Mouse (Mus musculus) limb, embryonic 14.5 days (tissue): ENCODE results near the gene Tex19.2. TPM values are rescaled to one million over a fixed set of nuclear protein-coding genes. Genes with fewer than 3 reads are reported as not detected.

Source experiments
- ATAC-seq: fragments of 200-750 bp; cut with Nextera tagmentation; 2 replicates; pipeline ENCODE4 v1.8.0; 2017; ENCODE audit warnings: low read depth, moderate number of reproducible peaks, moderate TSS enrichment; ENCODE audit not compliant: low FRiP score
- DNase-seq: peaks from one replicate; pipeline ENCODE4 v3.0.0-alpha.2; 2015; ENCODE audit warnings: low spot score
- H3K27ac ChIP-seq: fragments of 300-500 bp; sonication (generic); replicated peaks from 2 replicates; pipeline ENCODE4 v1.5.1; 2014; ENCODE audit warnings: low read depth, mild to moderate bottlenecking, low read length, moderate library complexity, mixed read lengths
- H3K27me3 ChIP-seq: fragments of 300-500 bp; sonication (generic); 2 replicates; pipeline ENCODE4 v1.6.1; 2014; ENCODE audit warnings: low read length, mixed read lengths; ENCODE audit not compliant: control insufficient read depth, insufficient read depth
- H3K36me3 ChIP-seq: fragments of 300-500 bp; sonication (generic); 2 replicates; pipeline ENCODE4 v1.6.1; 2014; ENCODE audit warnings: mild to moderate bottlenecking, low read length, moderate library complexity, mixed read lengths; ENCODE audit not compliant: control insufficient read depth, insufficient read depth
- H3K4me1 ChIP-seq: fragments of 300-500 bp; sonication (generic); 2 replicates; pipeline ENCODE4 v1.6.1; 2014; ENCODE audit warnings: antibody characterized with exemption, low read length, mixed read lengths; ENCODE audit not compliant: control insufficient read depth, insufficient read depth
- H3K4me2 ChIP-seq: fragments of 300-500 bp; sonication (generic); replicated peaks from 2 replicates; pipeline ENCODE4 v1.6.1; 2014; ENCODE audit warnings: low read depth, mild to moderate bottlenecking, low read length, moderate library complexity; ENCODE audit not compliant: severe bottlenecking
- H3K4me3 ChIP-seq: fragments of 300-500 bp; sonication (generic); replicated peaks from 2 replicates; pipeline ENCODE4 v1.5.1; 2014; ENCODE audit warnings: low read length
- H3K9ac ChIP-seq: fragments of 300-500 bp; sonication (generic); 2 replicates; pipeline ENCODE4 v1.6.1; 2014; ENCODE audit warnings: mild to moderate bottlenecking, low read depth, low read length, moderate library complexity; ENCODE audit not compliant: severe bottlenecking
- H3K9me3 ChIP-seq: fragments of 300-500 bp; sonication (generic); 2 replicates; pipeline ENCODE4 v1.6.1; 2016; ENCODE audit warnings: low read length; ENCODE audit not compliant: control insufficient read depth
- POLR2A ChIP-seq: fragments of 200-500 bp; IDR thresholded peaks from 2 replicates; pipeline ENCODE4 v1.8.0; 2012; ENCODE audit warnings: inconsistent platforms, mild to moderate bottlenecking, moderate library complexity, borderline replicate concordance; ENCODE audit not compliant: insufficient read depth, insufficient read length; ENCODE audit errors: extremely low read depth
- WGBS: fragments of 180-500 bp; shearing (Covaris S2); extraction: QIAGEN DNeasy Blood & Tissue Kit; methylation state at CpG from one replicate; pipeline ENCODE4 v1.1.7; 2014; 5-methylcytosine and 5-hydroxymethylcytosine counted together
- polyA plus RNA-seq, 2 experiments: library from polyadenylated mRNA; depleted of rRNA in 1 of 2; stranded (reverse) in 1 of 2; unstranded in 1 of 2; fragments of >200 nt; fragmentation: Nextera tagmentation in 1 of 2; extraction: Ambion mirVana in 1 of 2; gene quantifications; 2 replicates each; pipeline versions ENCODE4 v1.2.1 to v1.2.3; 2012 to 2014

Tex19.2 gene
- polyA plus RNA-seq (2012; rRNA removed) (0.04 TPM in 1 of 2 replicates, not detected in the other), polyA plus RNA-seq (2014; fragmentation: Nextera tagmentation; extraction: Ambion mirVana) (not detected in 2 replicates)

DNA sequence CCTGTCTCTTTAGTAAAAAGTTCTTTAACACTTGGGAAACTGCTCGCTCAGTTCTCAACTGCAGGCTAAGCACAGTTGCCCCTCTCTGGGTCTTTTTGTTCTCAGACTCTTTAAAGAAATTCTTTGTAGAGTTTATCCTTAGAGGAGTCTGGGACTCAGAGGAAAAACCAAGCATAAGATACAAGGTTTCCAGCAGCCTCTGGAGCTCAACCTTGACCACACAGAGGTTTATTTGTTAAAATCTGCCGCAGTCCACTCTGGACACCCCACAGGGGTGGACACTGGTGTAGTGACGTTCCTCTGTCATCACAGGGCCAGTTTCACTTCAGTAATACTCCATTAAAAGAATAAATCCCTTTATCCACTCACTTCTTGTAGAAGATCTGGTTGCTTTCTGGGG, at the start of gene Tex19.2:
Tex19.2 (minus strand) TSS at position 101 of the 400 bp plus-strand sequence.
- H3K4me2 ChIP-seq: no peak within 1 kb of the TSS
- no peaks in the 10 kb centered on the region for H3K4me1 ChIP-seq
- H3K27me3 ChIP-seq: no peaks in the 10 kb centered on the region
- no peak within 1 kb of the TSS for H3K4me3 ChIP-seq
- H3K36me3 ChIP-seq: no peaks in the 10 kb centered on the region
- ATAC-seq (no peak), DNase-seq (no peak)
- H3K27ac ChIP-seq: no peak within 1 kb of the TSS
- 82% methylated on average over 3 of the region's 3 CpGs for WGBS
- H3K9ac ChIP-seq: no peak within 1 kb of the TSS
- H3K9me3 ChIP-seq: no peaks in the 10 kb centered on the region
- no peak for TF ChIP-seq POLR2A

DNA sequence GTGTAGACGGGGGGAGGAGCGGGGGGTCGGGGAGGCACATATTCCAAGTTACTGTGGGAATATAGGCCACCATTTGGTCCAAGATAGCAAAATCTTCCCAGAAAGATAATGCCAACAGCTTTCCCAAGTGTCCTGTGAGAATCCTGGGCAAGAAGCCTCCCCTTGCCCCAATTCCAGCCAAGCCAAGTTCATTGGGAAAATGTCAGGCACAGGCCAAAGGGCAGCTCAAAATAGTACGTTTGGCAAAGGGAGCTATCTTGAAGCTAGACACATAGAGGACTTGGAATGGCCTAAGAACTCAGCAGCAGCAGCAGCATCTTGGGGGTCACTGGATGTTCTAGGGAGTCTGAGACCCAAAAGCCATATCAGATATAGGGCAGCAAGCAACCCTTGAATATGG, 45.3 kb upstream of the Tex19.2 start:
- no peak overlapping the region for H3K4me2 ChIP-seq
- no peaks in the 10 kb centered on the region for H3K4me1 ChIP-seq
- H3K9ac ChIP-seq: no peak overlapping the region
- DNase-seq: no peak
- no peaks in the 10 kb centered on the region for H3K36me3 ChIP-seq
- no peaks in the 10 kb centered on the region for H3K27me3 ChIP-seq
- no peak for TF ChIP-seq POLR2A
- ATAC-seq: no peak
- H3K27ac ChIP-seq: no peak overlapping the region
- H3K4me3 ChIP-seq: no peak overlapping the region
- WGBS: 87% methylated on average over 4 of the region's 4 CpGs
- no peaks in the 10 kb centered on the region for H3K9me3 ChIP-seq

DNA sequence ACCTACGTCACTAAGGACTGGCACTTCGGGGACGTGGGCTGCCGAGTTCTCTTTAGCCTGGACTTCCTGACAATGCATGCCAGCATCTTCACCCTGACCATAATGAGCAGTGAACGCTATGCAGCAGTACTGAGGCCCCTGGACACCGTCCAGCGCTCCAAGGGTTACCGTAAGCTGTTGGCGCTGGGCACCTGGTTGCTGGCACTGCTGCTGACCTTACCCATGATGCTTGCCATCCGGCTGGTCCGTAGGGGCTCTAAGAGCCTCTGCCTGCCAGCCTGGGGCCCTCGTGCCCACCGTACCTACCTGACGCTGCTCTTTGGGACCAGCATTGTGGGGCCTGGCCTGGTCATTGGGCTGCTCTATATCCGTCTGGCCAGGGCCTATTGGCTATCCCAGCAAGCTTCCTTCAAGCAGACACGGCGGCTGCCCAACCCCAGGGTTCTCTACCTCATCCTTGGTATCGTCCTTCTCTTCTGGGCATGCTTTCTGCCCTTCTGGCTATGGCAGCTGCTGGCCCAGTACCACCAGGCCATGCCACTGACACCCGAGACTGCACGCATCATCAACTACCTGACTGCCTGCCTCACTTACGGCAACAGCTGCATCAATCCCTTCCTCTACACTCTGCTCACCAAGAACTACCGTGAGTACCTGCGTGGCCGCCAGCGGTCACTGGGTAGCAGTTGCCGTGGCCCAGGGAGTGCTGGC, 42.3 kb upstream of the Tex19.2 start:
- DNase-seq (no peak), ATAC-seq (no peak)
- H3K4me2 ChIP-seq: no peak overlapping the region
- H3K4me3 ChIP-seq: no peak overlapping the region
- H3K36me3 ChIP-seq: no peaks in the 10 kb centered on the region
- H3K27ac ChIP-seq: no peak overlapping the region
- H3K9me3 ChIP-seq: no peaks in the 10 kb centered on the region
- WGBS: 93% methylated on average over 26 of the region's 26 CpGs
- H3K9ac ChIP-seq: no peak overlapping the region
- no peak for TF ChIP-seq POLR2A
- H3K27me3 ChIP-seq: peaks cover 24% of the 10 kb centered on the region
- peaks cover 4% of the 10 kb centered on the region; the same call in 1 of the 2 replicates for H3K4me1 ChIP-seq

DNA sequence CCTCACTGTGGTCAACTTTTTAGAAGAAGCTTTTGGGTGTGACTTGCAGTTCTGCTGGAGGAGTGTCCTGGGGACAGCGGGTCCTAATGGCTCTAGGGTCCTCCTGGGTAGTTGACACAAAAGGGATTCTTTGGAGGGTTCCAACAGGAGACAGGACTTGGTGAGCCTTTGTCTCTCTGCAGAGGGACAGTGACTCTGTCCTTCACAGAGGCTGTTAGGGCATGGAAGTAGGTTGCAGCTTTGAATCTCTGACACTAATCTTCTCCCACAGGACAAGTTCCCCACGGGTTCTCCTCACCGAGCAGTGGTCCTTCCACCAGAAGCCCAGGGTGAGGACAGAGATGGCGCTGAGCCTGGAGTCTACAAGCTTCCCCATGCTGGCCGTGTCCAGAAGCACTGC, 41.5 kb upstream of the Tex19.2 start, which contains the start of gene Uts2r:
Uts2r (plus strand) TSS at position 301 of the 400 bp plus-strand sequence.
- H3K27ac ChIP-seq: no peak within 1 kb of the TSS
- no peaks in the 10 kb centered on the region for H3K9me3 ChIP-seq
- WGBS: 77% methylated on average over 5 of the region's 5 CpGs
- no peaks in the 10 kb centered on the region for H3K36me3 ChIP-seq
- peaks cover 4% of the 10 kb centered on the region; the same call in 1 of the 2 replicates for H3K4me1 ChIP-seq
- no peak for ATAC-seq
- H3K27me3 ChIP-seq: peaks cover 30% of the 10 kb centered on the region
- TF ChIP-seq POLR2A: no peak
- H3K4me2 ChIP-seq: no peak within 1 kb of the TSS
- H3K4me3 ChIP-seq: no peak within 1 kb of the TSS
- no peak for DNase-seq
- H3K9ac ChIP-seq: no peak within 1 kb of the TSS

DNA sequence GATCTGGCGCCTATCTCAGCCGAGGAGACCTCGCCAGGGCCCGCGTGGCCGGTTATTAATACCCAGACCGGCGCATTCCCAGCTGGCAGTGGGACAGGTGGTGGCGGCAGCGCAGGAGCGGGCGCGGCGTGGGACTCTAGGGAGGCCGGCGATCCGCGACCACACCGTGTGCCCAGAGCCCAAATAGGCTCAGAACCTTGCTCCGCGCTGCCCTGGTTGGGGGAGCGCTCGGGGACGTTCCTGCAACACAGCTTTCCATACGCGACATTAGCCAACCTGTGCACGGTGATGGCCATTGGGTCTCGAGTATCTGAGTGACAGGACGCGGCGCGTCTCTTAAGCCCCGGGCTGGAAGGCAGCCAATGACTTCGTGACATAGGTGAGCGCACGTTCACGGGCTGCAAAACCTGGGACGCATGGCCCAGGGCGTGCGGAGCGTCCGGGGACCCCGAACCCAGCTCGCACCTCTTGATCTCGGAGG, 38.0 kb upstream of the Tex19.2 start:
- Histone ChIP-seq H3K9ac (peak overlapping the region; percentile 36), H3K4me1 (peaks cover 4% of the 10 kb centered on the region; the same call in 1 of the 2 replicates)
- 1% methylated on average over 45 of the region's 45 CpGs for WGBS

More for the DNA sequence above, 38.0 kb upstream of the Tex19.2 start:
- Histone ChIP-seq H3K4me2 (peak overlapping the region; percentile 61), H3K27me3 (peaks cover 37% of the 10 kb centered on the region), H3K27ac (no peak overlapping the region), H3K9me3 (no peaks in the 10 kb centered on the region), H3K36me3 (no peaks in the 10 kb centered on the region), H3K4me3 (peak overlapping the region; percentile 35)
- DNase-seq: peak; percentile 10
- no peak for TF ChIP-seq POLR2A
- ATAC-seq: no peak
